Mouse (Mus musculus) liver, postnatal 0 days (tissue): ENCODE measurements around the gene Robo2. TPM values are rescaled to one million over a fixed set of nuclear protein-coding genes. Genes with fewer than 3 reads are reported as not detected.
A peak's percentile ranks its signal among the peaks of the same experiment; 100 is the strongest.

ENCODE experiments used
- ATAC-seq: fragments of 200-750 bp; cut with Nextera tagmentation; 2 replicates; pipeline ENCODE4 v1.8.0; 2017; ENCODE audit warnings: mild to moderate bottlenecking, moderate library complexity
- DNase-seq: peaks from one replicate; pipeline ENCODE4 v3.0.0-alpha.2; 2016
- H3K27ac ChIP-seq: fragments of 300-500 bp; sonication (generic); 2 replicates; pipeline ENCODE4 v1.5.1; 2014; ENCODE audit warnings: antibody characterized with exemption, moderate library complexity, mild to moderate bottlenecking, low read depth
- H3K27me3 ChIP-seq: fragments of 300-500 bp; sonication (generic); 2 replicates; pipeline ENCODE4 v1.6.1; 2014; ENCODE audit warnings: low read length, control low read depth, mixed read lengths; ENCODE audit not compliant: insufficient read depth
- H3K36me3 ChIP-seq: fragments of 300-500 bp; sonication (generic); replicated peaks from 2 replicates; pipeline ENCODE4 v1.6.1; 2014; ENCODE audit warnings: mild to moderate bottlenecking, control low read depth, low read length, moderate library complexity, mixed read lengths; ENCODE audit not compliant: insufficient read depth
- H3K4me1 ChIP-seq: fragments of 300-500 bp; sonication (generic); 2 replicates; pipeline ENCODE4 v1.6.1; 2014; ENCODE audit warnings: antibody characterized with exemption, mild to moderate bottlenecking, control low read depth; ENCODE audit not compliant: insufficient read depth
- H3K4me2 ChIP-seq: fragments of 300-500 bp; sonication (generic); 2 replicates; pipeline ENCODE4 v1.6.1; 2014; ENCODE audit warnings: low read depth, mild to moderate bottlenecking, low read length, moderate library complexity, mixed read lengths
- H3K4me3 ChIP-seq: fragments of 300-500 bp; sonication (generic); 2 replicates; pipeline ENCODE4 v1.5.1; 2014; ENCODE audit warnings: low read depth, low read length
- H3K9ac ChIP-seq: fragments of 300-500 bp; sonication (generic); replicated peaks from 2 replicates; pipeline ENCODE4 v1.6.1; 2014; ENCODE audit warnings: mild to moderate bottlenecking, moderate library complexity
- H3K9me3 ChIP-seq: fragments of 300-500 bp; sonication (generic); 2 replicates; pipeline ENCODE4 v1.6.1; 2016; ENCODE audit warnings: mild to moderate bottlenecking, control low read depth, low read length, mixed read lengths
- CTCF ChIP-seq: sonication (generic); IDR thresholded peaks from 2 replicates; pipeline ENCODE4 v1.5.1; 2016; ENCODE audit warnings: antibody characterized with exemption, low read depth
- EP300 ChIP-seq: IDR thresholded peaks from 2 replicates; pipeline ENCODE4 v1.6.1; 2016; ENCODE audit warnings: antibody characterized with exemption, low read depth, mild to moderate bottlenecking
- WGBS: fragments of 180-500 bp; shearing (Covaris S2); extraction: QIAGEN DNeasy Blood & Tissue Kit; methylation state at CpG from one replicate; pipeline ENCODE4 v1.1.7; 2014; ENCODE audit not compliant: insufficient replicate concordance; 5-methylcytosine and 5-hydroxymethylcytosine counted together
- microRNA counts: library from miRNA; unstranded; fragments of <30 nt; microRNA quantifications from one replicate; lab custom pipeline; 2015
- microRNA-seq: library from miRNA; unstranded; fragments of <30 nt; microRNA quantifications from one replicate; pipeline ENCODE4, GENCODE M21; 2016
- polyA plus RNA-seq: library from polyadenylated mRNA; unstranded; fragments of >200 nt; fragmentation: Nextera tagmentation; extraction: Ambion mirVana; gene quantifications from 2 replicates; pipeline ENCODE4 v1.2.1, GENCODE M21; 2015

Gene Robo2
- polyA plus RNA-seq, 1 experiment from 2014 or later: 1.6 TPM

DNA sequence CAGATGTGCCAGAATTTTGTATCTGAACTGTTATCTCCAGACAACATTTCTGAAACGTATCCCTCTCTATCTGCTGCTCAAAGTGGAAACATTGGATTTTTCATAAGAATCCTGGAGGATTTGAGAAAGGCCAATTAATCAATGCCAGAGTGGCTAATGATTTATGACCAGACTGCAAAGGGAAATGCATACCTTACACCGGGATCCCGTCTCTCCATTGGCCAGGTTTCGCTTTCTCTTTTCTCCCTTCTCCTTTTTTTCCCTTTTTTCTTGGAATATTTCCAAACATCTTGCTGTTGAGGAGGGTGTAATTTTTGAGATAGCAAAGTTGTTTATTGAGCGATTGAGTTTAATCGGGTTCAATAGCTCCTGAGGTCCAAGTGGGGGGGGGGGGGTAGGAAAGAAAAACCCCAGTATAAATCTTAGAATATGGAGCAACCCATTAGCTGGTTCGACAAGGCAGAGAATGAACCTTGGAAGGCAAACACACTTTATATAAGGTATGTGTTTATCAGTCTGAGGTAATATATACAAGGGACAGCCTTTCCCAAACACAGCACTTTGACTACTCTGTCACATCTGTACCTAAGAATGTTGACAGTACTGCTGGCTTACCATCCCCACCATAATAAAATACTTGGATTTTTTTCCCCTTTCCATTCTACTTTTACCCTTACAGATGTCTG lies 542.0 kb downstream of the Robo2 start:
- TF ChIP-seq CTCF (no peak), EP300 (no peak)
- H3K9me3 ChIP-seq: no peaks in the 10 kb centered on the region
- WGBS: 64% methylated on average over 7 of the region's 7 CpGs

DNA sequence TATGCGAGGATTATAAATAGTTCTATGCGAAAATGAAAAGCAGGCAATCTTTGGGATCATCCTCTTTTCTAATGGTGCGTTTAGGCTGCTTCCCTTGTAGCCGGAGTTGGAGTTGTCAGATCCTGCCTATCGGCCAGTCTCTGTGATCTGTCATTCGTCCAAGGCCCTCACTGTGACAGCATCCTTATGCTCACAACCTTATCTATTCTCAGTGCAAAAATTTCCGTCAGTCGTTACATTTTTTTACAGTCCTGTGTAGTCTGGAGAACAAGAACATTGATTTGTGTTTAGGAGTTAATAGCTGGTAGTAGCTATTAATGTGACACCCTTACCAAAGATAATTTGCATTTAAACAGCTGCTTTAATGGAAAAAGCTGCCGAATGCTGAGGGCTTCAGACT lies 547.0 kb downstream of the Robo2 start:
- ATAC-seq: no peak
- H3K36me3 ChIP-seq: no peaks in the 10 kb centered on the region
- H3K27me3 ChIP-seq: no peaks in the 10 kb centered on the region

More for the DNA sequence above, 542.0 kb downstream of the Robo2 start:
- H3K27ac ChIP-seq: no peak overlapping the region
- H3K4me1 ChIP-seq: 0 out of 2 replicates have a peak, but pooled peaks cover 2% of the 10 kb centered on the region
- H3K9ac ChIP-seq: no peak overlapping the region
- DNase-seq (no peak), ATAC-seq (no peak)
- no peak overlapping the region for H3K4me2 ChIP-seq
- H3K27me3 ChIP-seq: no peaks in the 10 kb centered on the region
- no peaks in the 10 kb centered on the region for H3K36me3 ChIP-seq
- H3K4me3 ChIP-seq: no peak overlapping the region

DNA sequence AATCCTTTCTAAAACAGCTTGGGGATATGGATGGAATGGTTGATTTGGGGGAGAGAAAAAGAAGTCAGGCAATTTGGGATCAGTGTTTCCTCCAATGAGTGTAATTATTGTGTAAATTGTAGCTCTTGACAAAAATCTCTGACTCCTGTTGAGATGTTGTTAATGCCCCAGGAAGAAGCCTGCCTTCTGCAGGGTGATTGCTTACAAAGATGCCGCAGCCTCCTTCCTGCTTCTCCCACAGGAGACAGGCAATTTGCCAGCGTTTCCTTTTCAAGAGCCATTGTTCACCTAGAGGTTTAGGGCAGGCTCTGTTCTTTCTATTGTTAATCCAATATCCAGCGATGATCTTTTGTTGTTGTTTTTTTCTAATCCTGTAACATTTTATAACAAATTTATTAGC lies 547.9 kb downstream of the Robo2 start:
- TF ChIP-seq CTCF: no peak
- TF ChIP-seq EP300: no peak
- ATAC-seq: no peak
- no peak for DNase-seq
- WGBS: 18% methylated on average over 3 of the region's 3 CpGs
- Histone ChIP-seq H3K4me1 (no peaks in the 10 kb centered on the region), H3K36me3 (no peaks in the 10 kb centered on the region), H3K27me3 (no peaks in the 10 kb centered on the region), H3K4me2 (no peak overlapping the region), H3K9me3 (no peaks in the 10 kb centered on the region), H3K27ac (no peak overlapping the region), H3K4me3 (no peak overlapping the region), H3K9ac (no peak overlapping the region)

More for the DNA sequence above, 547.0 kb downstream of the Robo2 start:
- DNase-seq: no peak
- TF ChIP-seq EP300 (no peak), CTCF (no peak)
- Histone ChIP-seq H3K4me1 (0 out of 2 replicates have a peak, but pooled peaks cover 2% of the 10 kb centered on the region), H3K27ac (no peak overlapping the region), H3K9me3 (no peaks in the 10 kb centered on the region), H3K4me3 (no peak overlapping the region), H3K9ac (no peak overlapping the region), H3K4me2 (no peak overlapping the region)
- WGBS: 47% methylated on average over 9 of the region's 9 CpGs

DNA sequence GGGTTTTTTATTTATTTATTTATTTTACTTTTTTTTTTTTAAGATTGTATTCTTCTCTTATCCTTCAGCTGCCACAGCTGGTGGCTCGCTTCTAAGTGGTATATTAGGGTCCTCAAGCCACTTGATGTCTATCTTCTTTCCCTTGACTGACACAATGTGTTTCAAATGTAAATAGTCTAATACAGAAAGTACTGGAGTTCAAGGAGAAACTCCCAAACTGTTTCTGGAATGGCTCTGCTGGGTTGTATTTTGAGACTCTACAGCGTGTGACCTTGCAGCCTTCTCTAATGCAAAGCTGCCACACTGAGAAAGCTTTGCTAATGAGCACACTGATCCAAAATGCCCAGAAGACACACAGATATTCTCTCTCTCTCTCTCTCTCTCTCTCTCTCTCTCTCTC lies 552.9 kb downstream of the Robo2 start:
- TF ChIP-seq EP300 (no peak), CTCF (no peak)
- 67% methylated on average over 2 of the region's 2 CpGs for WGBS
- H3K36me3 ChIP-seq: no peaks in the 10 kb centered on the region
- ATAC-seq (no peak), DNase-seq (no peak)
- no peak overlapping the region for H3K4me2 ChIP-seq
- no peaks in the 10 kb centered on the region for H3K27me3 ChIP-seq
- no peak overlapping the region for H3K4me3 ChIP-seq
- H3K9me3 ChIP-seq: no peaks in the 10 kb centered on the region
- no peaks in the 10 kb centered on the region for H3K4me1 ChIP-seq
- no peak overlapping the region for H3K9ac ChIP-seq
- H3K27ac ChIP-seq: no peak overlapping the region

DNA sequence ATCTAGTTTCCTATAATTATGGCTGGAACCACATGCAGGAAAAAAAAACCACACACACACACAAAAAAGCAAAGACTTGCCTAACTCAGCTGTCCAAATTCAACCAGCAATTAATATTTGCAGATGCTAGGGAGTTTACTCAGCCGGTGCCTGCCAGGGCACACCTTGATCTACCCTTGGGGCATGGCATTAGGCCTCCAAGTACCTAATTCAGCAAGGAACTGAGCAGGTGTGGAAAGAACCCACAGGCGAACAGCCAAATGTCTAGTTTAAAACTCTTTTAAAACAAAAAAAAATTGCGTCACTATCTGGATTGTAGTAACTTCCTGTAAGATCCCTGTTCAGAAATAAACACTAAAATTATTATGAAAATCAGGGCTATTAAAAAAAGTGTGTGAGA lies 555.8 kb downstream of the Robo2 start:
- H3K9ac ChIP-seq: no peak overlapping the region
- H3K9me3 ChIP-seq: no peaks in the 10 kb centered on the region
- no peak for TF ChIP-seq CTCF
- no peaks in the 10 kb centered on the region for H3K36me3 ChIP-seq
- no peak overlapping the region for H3K4me3 ChIP-seq
- no peak overlapping the region for H3K4me2 ChIP-seq
- H3K4me1 ChIP-seq: no peaks in the 10 kb centered on the region
- ATAC-seq (no peak), DNase-seq (no peak)
- H3K27me3 ChIP-seq: no peaks in the 10 kb centered on the region
- WGBS: 74% methylated on average over 3 of the region's 3 CpGs
- H3K27ac ChIP-seq: no peak overlapping the region

MicroRNAs within 50 kb of the gene (microRNA counts, 519-probe panel; counts per million panel counts)
- 2,953 counts per million, percentile 29 among the panel's probes with 10 or more counts for microRNA mmu-miR-691 (lab: Ali Mortazavi, UCI)

Small RNAs within 50 kb of the gene (microRNA-seq; reads per million reads assigned to microRNA genes)
- gene Gm24272 (not detected), gene Mir691 (not detected)
